Mouse (Mus musculus): ENCODE measurements around the gene Lrrc25.

DNA sequence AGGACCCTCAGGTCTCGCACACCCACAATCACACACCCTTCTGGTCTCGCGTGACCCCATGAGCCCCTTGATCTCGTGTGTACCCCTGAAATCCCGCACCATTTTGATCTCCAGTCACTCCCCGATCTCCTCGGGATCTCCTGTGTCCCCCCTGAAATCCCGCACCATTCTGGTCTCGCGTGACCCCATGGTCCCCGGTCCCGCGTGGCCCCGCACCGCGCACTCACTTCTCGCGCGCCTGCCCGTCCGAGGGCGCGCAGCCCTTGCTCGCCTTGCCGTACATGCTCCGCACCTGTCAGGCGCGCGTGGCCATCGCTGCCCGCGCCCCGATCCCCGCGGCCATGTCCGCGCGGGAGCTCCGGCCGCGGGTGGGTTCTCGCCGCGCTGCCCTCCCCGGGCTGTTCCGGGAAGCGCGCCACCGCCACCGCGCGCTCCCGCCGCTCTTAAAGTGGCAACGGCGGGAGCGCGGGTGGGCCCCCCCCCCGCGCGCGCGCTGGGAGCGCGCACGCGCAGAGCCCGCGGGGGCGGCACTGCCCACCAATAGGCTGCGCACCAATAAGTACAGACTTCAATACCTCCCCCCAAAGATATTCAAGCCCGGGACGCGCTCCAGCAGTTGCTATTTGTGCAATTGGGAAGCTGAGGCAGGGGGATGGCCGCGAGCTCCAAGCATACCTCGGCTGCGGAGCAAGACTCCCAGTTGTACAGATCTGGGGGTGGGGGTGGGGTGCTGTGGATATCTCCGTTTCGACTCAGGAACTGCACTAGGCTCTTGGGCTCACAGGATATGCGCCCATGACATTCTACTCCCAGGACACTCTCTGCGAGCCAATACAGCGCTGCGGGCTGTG lies 7.8 kb upstream of the Lrrc25 start:
- no peak for TF ChIP-seq CTCF (IDR thresholded peaks at IDR 0.05; ENCODE audit: borderline replicate concordance, insufficient read depth, low read depth, low read length)
- peak; percentile 67; the same call in 1 of the 2 replicates for TF ChIP-seq POLR2A (IDR thresholded peaks at IDR 0.05; ENCODE audit: borderline replicate concordance, insufficient read depth, low read length)
